Mouse (Mus musculus) left cerebral cortex, postnatal 4 days (tissue): ENCODE data around the gene Pip4k2c. TPM values are rescaled to one million over a fixed set of nuclear protein-coding genes. Genes with fewer than 3 reads are reported as not detected.
"Not testable (repeated sequence)": the region's sequence is repeated elsewhere in the genome, so short reads cannot be mapped to it uniquely, and the experiment has no call there.

Experiments
- DNase-seq: peaks from one replicate; pipeline ENCODE4 v3.0.0-alpha.2; 2022
- intact Hi-C: fragments of 180-260 bp; cut with DNase I; formaldehyde crosslinking; loops from one replicate; pipeline ENCODE4 v1.15.1; 2025
- total RNA-seq, 2 experiments: library from RNA; stranded (reverse); gene quantifications; 2 replicates each; pipeline ENCODE4 v1.2.3; 2021

Gene Pip4k2c
- total RNA-seq, 2 experiments from 2014 or later, result 23.8 to 25.0 TPM

- no peak for DNase-seq
- intact Hi-C loops, result no loop called here
Observed at GRCm38 (mm10) chr10:127153323-127153722, 58.1 kb downstream of the Pip4k2c start.

- intact Hi-C loops, result not testable (repeated sequence)
Observed at GRCm38 (mm10) chr10:127152556-127152955, 58.8 kb downstream of the Pip4k2c start.

GRCm38 (mm10) chr10:127151233-127151632 is 60.2 kb downstream of the Pip4k2c start:
- DNase-seq, intact Hi-C loops: not testable (repeated sequence)

More at GRCm38 (mm10) chr10:127152556-127152955, 58.8 kb downstream of the Pip4k2c start:
- not testable (repeated sequence) for DNase-seq

- intact Hi-C loops, result no loop called here
Observed at GRCm38 (mm10) chr10:127150471-127150872, 60.9 kb downstream of the Pip4k2c start.

GRCm38 (mm10) chr10:127147135-127147534 is 64.2 kb downstream of the Pip4k2c start:
- intact Hi-C loops, result no loop called here
- DNase-seq, result no peak

More at GRCm38 (mm10) chr10:127150471-127150872, 60.9 kb downstream of the Pip4k2c start:
- no peak for DNase-seq

Other genes with a start within 250 kb of the Pip4k2c start
- 10 to 100 TPM; 57.6 to 61.4 TPM for gene Ctdsp2, start 232.9 kb downstream of the Pip4k2c start, total RNA-seq
- under 1 TPM; 0.12 to 0.16 TPM for gene Avil, start 210.9 kb downstream of the Pip4k2c start, total RNA-seq
- gene Tsfm, start 180.7 kb downstream of the Pip4k2c start, total RNA-seq, result 10 to 100 TPM; 29.4 to 30.2 TPM
- 10 to 100 TPM; 13.8 to 14.9 TPM for gene Mettl1, start 170.2 kb downstream of the Pip4k2c start, total RNA-seq
- gene Eef1akmt3, start 170.1 kb downstream of the Pip4k2c start, total RNA-seq, result under 1 TPM; 0.18 to 0.42 TPM
- gene Cyp27b1, start 163.3 kb downstream of the Pip4k2c start, total RNA-seq, result under 1 TPM; 0.70 to 0.84 TPM
- gene March9, start 151.4 kb downstream of the Pip4k2c start, total RNA-seq, result 10 to 100 TPM; 75.1 to 76.5 TPM
- gene Cdk4, start 148.1 kb downstream of the Pip4k2c start, total RNA-seq, result 100 to 1,000 TPM; 211 to 221 TPM
- 10 to 100 TPM; 49.9 to 54.4 TPM for gene Tspan31, start 141.3 kb downstream of the Pip4k2c start, total RNA-seq
- 100 to 1,000 TPM; 384 to 394 TPM for gene Agap2, start 136.3 kb downstream of the Pip4k2c start, total RNA-seq
- gene Os9, start 90.5 kb downstream of the Pip4k2c start, total RNA-seq, result 10 to 100 TPM; 86.3 to 90.7 TPM
- gene B4galnt1, start 46.4 kb downstream of the Pip4k2c start, total RNA-seq, result 100 to 1,000 TPM in 1 of 2 experiments, 10 to 100 TPM in 1; 99.8 to 109 TPM
- under 1 TPM; 0.83 to 0.88 TPM for gene Slc26a10, start 30.9 kb downstream of the Pip4k2c start, total RNA-seq
- 10 to 100 TPM; 70.5 to 75.6 TPM for gene Arhgef25, start 21.5 kb downstream of the Pip4k2c start, total RNA-seq
- 100 to 1,000 TPM; 184 to 207 TPM for gene Dtx3, start 15.9 kb downstream of the Pip4k2c start, total RNA-seq
- 100 to 1,000 TPM; 291 to 312 TPM for gene Kif5a, start 51.8 kb upstream of the Pip4k2c start, total RNA-seq
- 100 to 1,000 TPM; 298 to 302 TPM for gene Dctn2, start 54.8 kb upstream of the Pip4k2c start, total RNA-seq
- 10 to 100 TPM; 47.7 to 51.5 TPM for gene Mbd6, start 77.4 kb upstream of the Pip4k2c start, total RNA-seq
- gene Mars, start 100.2 kb upstream of the Pip4k2c start, total RNA-seq, result 10 to 100 TPM; 65.3 to 65.5 TPM
- gene Arhgap9, start 110.4 kb upstream of the Pip4k2c start, total RNA-seq, result 1 to 10 TPM in 1 of 2 experiments, under 1 TPM in 1; 0.56 to 1.1 TPM
- gene Gli1, start 130.4 kb upstream of the Pip4k2c start, total RNA-seq, result 1 to 10 TPM; 2.8 to 4.1 TPM
- gene Inhbe, start 142.8 kb upstream of the Pip4k2c start, total RNA-seq, result not detected
- gene Inhbc, start 158.8 kb upstream of the Pip4k2c start, total RNA-seq, result not detected
- gene R3hdm2, start 168.7 kb upstream of the Pip4k2c start, total RNA-seq, result 100 to 1,000 TPM; 158 to 165 TPM